Mouse (Mus musculus) limb, embryonic 11.5 days (tissue): ENCODE measurements around the gene Kcnd2. TPM values are rescaled to one million over a fixed set of nuclear protein-coding genes. Genes with fewer than 3 reads are reported as not detected.
"Not testable (repeated sequence)": the region's sequence is repeated elsewhere in the genome, so short reads cannot be mapped to it uniquely, and the experiment has no call there.

Source experiments
- ATAC-seq: fragments of 200-750 bp; cut with Nextera tagmentation; 2 replicates; pipeline ENCODE4 v1.8.0; 2017; ENCODE audit warnings: low read depth; ENCODE audit not compliant: insufficient number of reproducible peaks, low FRiP score, low TSS enrichment
- DNase-seq: peaks from one replicate; pipeline ENCODE4 v3.0.0-alpha.2; 2015; ENCODE audit warnings: low spot score
- H3K27ac ChIP-seq: fragments of 300-500 bp; sonication (generic); replicated peaks from 2 replicates; pipeline ENCODE4 v1.5.1; 2014; ENCODE audit warnings: low read depth, mild to moderate bottlenecking, low read length
- H3K27me3 ChIP-seq: fragments of 300-500 bp; sonication (generic); 2 replicates; pipeline ENCODE4 v1.6.1; 2014; ENCODE audit warnings: mild to moderate bottlenecking, low read length, mixed read lengths; ENCODE audit not compliant: control insufficient read depth, insufficient read depth
- H3K36me3 ChIP-seq: fragments of 300-500 bp; sonication (generic); 2 replicates; pipeline ENCODE4 v1.6.1; 2014; ENCODE audit warnings: mild to moderate bottlenecking, low read length, moderate library complexity, mixed read lengths; ENCODE audit not compliant: control insufficient read depth, insufficient read depth
- H3K4me1 ChIP-seq: fragments of 300-500 bp; sonication (generic); 2 replicates; pipeline ENCODE4 v1.6.1; 2014; ENCODE audit warnings: low read length, mixed read lengths; ENCODE audit not compliant: control insufficient read depth, insufficient read depth
- H3K4me2 ChIP-seq: fragments of 300-500 bp; sonication (generic); 2 replicates; pipeline ENCODE4 v1.6.1; 2014; ENCODE audit warnings: low read depth, mild to moderate bottlenecking, moderate library complexity; ENCODE audit not compliant: severe bottlenecking
- H3K4me3 ChIP-seq: fragments of 300-500 bp; sonication (generic); 2 replicates; pipeline ENCODE4 v1.5.1; 2014; ENCODE audit warnings: low read depth, low read length
- H3K9ac ChIP-seq: fragments of 300-500 bp; sonication (generic); 2 replicates; pipeline ENCODE4 v1.6.1; 2014; ENCODE audit warnings: mild to moderate bottlenecking, low read length
- H3K9me3 ChIP-seq: fragments of 300-500 bp; sonication (generic); 2 replicates; pipeline ENCODE4 v1.6.1; 2016; ENCODE audit warnings: low read length; ENCODE audit not compliant: control insufficient read depth
- WGBS: fragments of 180-500 bp; shearing (Covaris S2); extraction: QIAGEN DNeasy Blood & Tissue Kit; methylation state at CpG from one replicate; pipeline ENCODE4 v1.1.7; 2014; 5-methylcytosine and 5-hydroxymethylcytosine counted together
- polyA plus RNA-seq: library from polyadenylated mRNA; unstranded; fragments of >200 nt; fragmentation: Nextera tagmentation; extraction: Ambion mirVana; gene quantifications from 2 replicates; pipeline ENCODE4 v1.2.1, GENCODE M21; 2014

The Kcnd2 gene
- polyA plus RNA-seq, 1 experiment from 2014 or later: 1.5 TPM

GRCm38 (mm10) chr6:21327081-21327737, 111.9 kb downstream of the Kcnd2 start:
- Histone ChIP-seq H3K4me1 (no peaks in the 10 kb centered on the region), H3K27ac (no peak overlapping the region), H3K36me3 (no peaks in the 10 kb centered on the region), H3K27me3 (no peaks in the 10 kb centered on the region), H3K9me3 (no peaks in the 10 kb centered on the region), H3K4me3 (no peak overlapping the region), H3K4me2 (no peak overlapping the region), H3K9ac (no peak overlapping the region)
- 67% methylated on average over 4 of the region's 4 CpGs for WGBS
- ATAC-seq (no peak), DNase-seq (no peak)

DNA sequence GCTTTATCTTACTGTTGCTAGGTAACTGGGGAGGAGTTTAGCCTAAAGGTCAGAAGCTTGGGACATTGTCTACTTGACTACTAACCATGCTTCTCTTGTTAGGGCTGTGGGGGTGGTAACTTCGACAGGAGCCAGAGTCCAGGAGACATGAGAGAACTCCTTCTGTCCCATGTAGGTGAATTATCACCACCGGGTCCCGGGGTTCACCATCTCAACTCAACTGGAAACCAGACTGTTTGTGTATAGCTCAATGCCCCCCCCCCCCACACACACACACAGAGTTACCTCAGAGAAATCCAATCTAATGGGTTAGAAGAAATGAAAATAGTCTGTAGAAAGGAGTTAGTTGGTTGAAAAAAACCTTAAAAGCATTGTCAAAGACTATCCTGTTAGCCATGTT, 170.0 kb downstream of the Kcnd2 start:
- H3K9ac ChIP-seq, H3K4me2 ChIP-seq, H3K27ac ChIP-seq, H3K4me3 ChIP-seq, ATAC-seq, DNase-seq, H3K4me1 ChIP-seq, H3K9me3 ChIP-seq, H3K36me3 ChIP-seq, H3K27me3 ChIP-seq: not testable (repeated sequence)
- 71% methylated on average over 3 of the region's 3 CpGs for WGBS

DNA sequence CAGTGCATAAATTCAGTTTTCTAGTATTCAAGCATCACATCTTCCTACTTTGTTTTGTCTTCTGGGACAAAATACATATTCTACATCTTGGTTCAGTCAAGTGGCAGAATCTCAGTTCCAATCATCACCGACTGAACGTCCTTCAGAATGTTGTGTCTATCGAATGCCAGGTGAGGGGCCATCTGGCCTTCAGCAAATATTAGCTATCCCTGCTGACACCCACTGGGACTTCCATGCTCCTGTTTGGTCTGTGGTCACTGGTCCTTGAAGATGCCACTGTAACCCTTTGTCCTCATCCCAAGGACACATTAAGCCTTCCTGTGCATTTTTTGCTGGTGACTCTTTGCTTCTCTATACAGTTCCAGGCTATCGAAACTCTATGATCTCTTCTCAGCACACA, 176.5 kb downstream of the Kcnd2 start:
- Histone ChIP-seq H3K4me3 (no peak overlapping the region), H3K9ac (no peak overlapping the region)
- 92% methylated on average over 4 of the region's 4 CpGs for WGBS

GRCm38 (mm10) chr6:21413656-21414055, 198.4 kb downstream of the Kcnd2 start:
- Histone ChIP-seq H3K36me3 (no peaks in the 10 kb centered on the region), H3K27me3 (no peaks in the 10 kb centered on the region), H3K4me1 (no peaks in the 10 kb centered on the region), H3K27ac (no peak overlapping the region), H3K9ac (no peak overlapping the region), H3K9me3 (no peaks in the 10 kb centered on the region), H3K4me2 (no peak overlapping the region), H3K4me3 (no peak overlapping the region)
- WGBS: 81% methylated on average over 3 of the region's 3 CpGs
- no peak for DNase-seq
- ATAC-seq: no peak

More for the DNA sequence above, 176.5 kb downstream of the Kcnd2 start:
- H3K9me3 ChIP-seq: no peaks in the 10 kb centered on the region
- no peak for DNase-seq
- H3K4me1 ChIP-seq: no peaks in the 10 kb centered on the region
- H3K36me3 ChIP-seq: no peaks in the 10 kb centered on the region
- ATAC-seq: no peak
- H3K27me3 ChIP-seq: no peaks in the 10 kb centered on the region
- no peak overlapping the region for H3K4me2 ChIP-seq
- H3K27ac ChIP-seq: no peak overlapping the region

- Histone ChIP-seq H3K4me2 (no peak overlapping the region), H3K36me3 (no peaks in the 10 kb centered on the region), H3K4me1 (no peaks in the 10 kb centered on the region), H3K27ac (no peak overlapping the region), H3K9me3 (no peaks in the 10 kb centered on the region), H3K4me3 (no peak overlapping the region), H3K27me3 (no peaks in the 10 kb centered on the region), H3K9ac (no peak overlapping the region)
- DNase-seq: no peak
- no peak for ATAC-seq
- 79% methylated on average over 6 of the region's 6 CpGs for WGBS
Measured at GRCm38 (mm10) chr6:21418246-21418645, 202.9 kb downstream of the Kcnd2 start.

DNA sequence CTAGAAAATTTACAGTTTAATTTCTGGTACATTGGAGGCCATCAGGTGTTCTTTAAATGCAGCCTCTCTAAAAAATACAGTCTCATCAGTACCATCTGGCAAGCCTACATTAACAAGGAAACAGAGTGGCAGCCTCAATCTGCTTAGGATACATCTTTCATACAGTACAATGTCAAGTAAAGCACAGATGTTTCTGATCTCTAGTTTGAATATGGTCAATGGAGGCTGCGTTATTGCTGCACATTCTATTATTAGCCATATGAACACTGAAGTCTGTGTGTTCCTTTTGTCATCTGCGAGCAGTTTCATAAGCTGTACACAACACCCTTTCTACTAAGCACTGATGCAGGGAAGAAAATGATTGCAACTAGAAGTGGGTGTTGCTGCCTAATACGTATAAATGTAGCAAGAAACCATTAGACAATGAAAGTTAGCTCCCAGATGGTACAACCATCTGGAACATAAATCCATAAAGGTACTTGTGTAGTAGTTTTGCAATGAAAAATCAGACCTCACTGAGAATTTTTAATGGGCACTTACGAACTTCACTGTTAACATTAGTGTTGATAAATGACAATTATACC, 209.0 kb downstream of the Kcnd2 start:
- ATAC-seq: no peak

DNA sequence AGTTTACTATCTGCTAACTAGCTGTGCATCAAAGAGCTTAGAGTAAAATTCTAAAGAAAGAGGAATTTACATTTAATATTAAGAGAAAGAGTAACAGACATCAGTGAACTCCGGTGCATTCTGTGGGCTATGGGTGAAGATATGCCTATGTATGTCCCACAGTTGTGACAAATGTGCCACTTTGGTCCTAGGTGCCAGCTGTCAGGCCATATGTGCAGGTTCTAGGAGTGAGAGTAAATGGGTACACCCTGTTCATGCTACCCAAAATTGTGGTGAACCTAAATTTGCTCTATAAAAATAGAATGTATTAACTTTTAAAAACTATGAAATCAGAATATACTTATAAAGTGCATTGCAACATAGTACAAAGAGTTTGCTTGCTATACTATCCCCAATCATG, 215.8 kb downstream of the Kcnd2 start:
- Histone ChIP-seq H3K9me3 (no peaks in the 10 kb centered on the region), H3K9ac (no peak overlapping the region), H3K36me3 (no peaks in the 10 kb centered on the region), H3K4me1 (no peaks in the 10 kb centered on the region), H3K27me3 (no peaks in the 10 kb centered on the region), H3K4me2 (no peak overlapping the region), H3K27ac (no peak overlapping the region), H3K4me3 (no peak overlapping the region)
- ATAC-seq (no peak), DNase-seq (no peak)
- WGBS: 91% methylated on average over 1 of the region's 1 CpGs

More for the DNA sequence above, 209.0 kb downstream of the Kcnd2 start:
- Histone ChIP-seq H3K9me3 (no peaks in the 10 kb centered on the region), H3K36me3 (no peaks in the 10 kb centered on the region), H3K4me1 (no peaks in the 10 kb centered on the region), H3K4me2 (no peak overlapping the region), H3K9ac (no peak overlapping the region), H3K27ac (no peak overlapping the region), H3K27me3 (no peaks in the 10 kb centered on the region), H3K4me3 (no peak overlapping the region)
- no peak for DNase-seq
- WGBS: 84% methylated on average over 4 of the region's 4 CpGs

GRCm38 (mm10) chr6:21464719-21465118, 249.4 kb downstream of the Kcnd2 start:
- DNase-seq (no peak), ATAC-seq (no peak)
- Histone ChIP-seq H3K9me3 (no peaks in the 10 kb centered on the region), H3K4me2 (no peak overlapping the region), H3K36me3 (no peaks in the 10 kb centered on the region), H3K4me1 (no peaks in the 10 kb centered on the region), H3K27me3 (no peaks in the 10 kb centered on the region), H3K9ac (no peak overlapping the region), H3K27ac (no peak overlapping the region), H3K4me3 (no peak overlapping the region)
